Mouse (Mus musculus): ENCODE results near the gene Hbq1a. TPM values are rescaled to one million over a fixed set of nuclear protein-coding genes. Genes with fewer than 3 reads are reported as not detected.

Gene Hbq1a
- total and polyA plus RNA-seq, 3 experiments, result 0.29 to 0.46 TPM; not detected in 1

DNA sequence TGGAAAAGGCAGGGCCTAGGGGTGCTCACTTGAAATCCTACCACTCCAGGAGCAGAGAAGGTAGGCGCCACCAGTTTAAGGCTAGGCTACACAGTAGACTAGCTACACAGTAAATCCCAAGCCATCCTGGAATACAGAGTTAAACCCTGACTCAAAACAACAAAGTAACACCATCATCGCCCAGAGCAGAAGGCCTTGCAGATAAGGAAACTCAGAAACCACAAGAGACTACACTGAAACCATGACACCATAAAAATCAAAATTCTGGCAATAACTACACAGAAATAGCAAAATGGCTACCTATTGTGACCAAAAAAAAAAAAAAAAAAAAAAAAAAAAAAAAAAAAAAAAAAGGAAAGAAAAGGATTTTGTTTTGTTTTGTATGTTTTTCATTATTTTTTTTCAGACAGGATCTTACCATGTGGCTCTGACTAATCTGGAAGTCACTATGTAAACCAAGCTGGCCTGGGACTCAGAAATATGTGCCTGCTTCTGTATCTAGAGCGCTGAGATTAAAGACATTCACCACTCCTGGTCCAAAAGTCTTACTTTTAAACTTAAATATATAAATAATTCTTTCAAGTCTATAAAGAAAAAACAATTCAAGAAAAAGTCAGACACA lies 34.6 kb upstream of the Hbq1a start:
- H3K36me3 ChIP-seq (ENCODE audit: control insufficient read depth in 1 of 2, insufficient read depth in 2 of 2, low read length in 2 of 2), result peaks cover 0 to 44% of the 10 kb centered on the region in 2 experiments; a peak in 2 of 4 replicates
- H3K27ac ChIP-seq (ENCODE audit: control insufficient read depth, low read depth, low read length), result peak overlapping the region; percentile 25
- H3K9ac ChIP-seq (ENCODE audit: control insufficient read depth, low read depth, low read length, poor library complexity, severe bottlenecking), result no peak overlapping the region
- no peaks in the 10 kb centered on the region for H3K27me3 ChIP-seq (ENCODE audit: control insufficient read depth in 1 of 2, insufficient read depth in 2 of 2, low read length in 2 of 2)
- H3K9me3 ChIP-seq (replicated peaks; ENCODE audit: insufficient read depth, low read length), result no peaks in the 10 kb centered on the region
- peaks cover 28 to 41% of the 10 kb centered on the region in 2 experiments for H3K4me1 ChIP-seq (ENCODE audit: control insufficient read depth in 1 of 2, insufficient read depth in 2 of 2, low read length in 2 of 2)
- TF ChIP-seq JUND (IDR thresholded peaks at IDR 0.05; ENCODE audit: low read depth, low read length), result no peak
- peak; percentile 65 for TF ChIP-seq MAX (IDR thresholded peaks at IDR 0.05; ENCODE audit: low read length)
- no peak for TF ChIP-seq RAD21 (IDR thresholded peaks at IDR 0.05; ENCODE audit: low read depth, low read length)
- TF ChIP-seq BHLHE40 (IDR thresholded peaks at IDR 0.05; ENCODE audit: borderline replicate concordance, low read depth, low read length), result peak; percentile 78
- TF ChIP-seq HCFC1 (IDR thresholded peaks at IDR 0.05; ENCODE audit: low read depth, low read length), result peak; percentile 47; the same call in 1 of the 2 replicates
- no peak for TF ChIP-seq ZMIZ1 (IDR thresholded peaks at IDR 0.05; ENCODE audit: low read depth, low read length)
- TF ChIP-seq ETS1 (IDR thresholded peaks at IDR 0.05; ENCODE audit: low read depth, low read length), result peak; percentile 96
- TF ChIP-seq MYC (IDR thresholded peaks at IDR 0.05; ENCODE audit: low read depth, low read length), result peak; percentile 69; the same call in 1 of the 2 replicates
- no peak for TF ChIP-seq MYB (IDR thresholded peaks at IDR 0.05; ENCODE audit: low read depth, low read length)
- no peak for TF ChIP-seq SMC3 (IDR thresholded peaks at IDR 0.05; ENCODE audit: low read depth, low read length)
- 0 out of 2 replicates have a peak, but pooled peaks have one; percentile 1 for TF ChIP-seq ZC3H11A (IDR thresholded peaks at IDR 0.05; ENCODE audit: low read depth, low read length)
- no peak for TF ChIP-seq POLR2AphosphoS5 (IDR thresholded peaks at IDR 0.05; ENCODE audit: borderline replicate concordance, low read depth, low read length)
- TF ChIP-seq CTCF (IDR thresholded peaks at IDR 0.05 in 2 of 3, conservative IDR thresholded peaks at IDR 0.05 in 1 of 3; ENCODE audit: control insufficient read depth in 1 of 3, insufficient read depth in 1 of 3, low read depth in 2 of 3, low read length in 3 of 3, poor library complexity in 1 of 3, severe bottlenecking in 1 of 3), result no peak
- peak; percentile 86 for TF ChIP-seq SIN3A (IDR thresholded peaks at IDR 0.05; ENCODE audit: low read length)
- peak; percentile 18; the same call in 1 of the 2 replicates for TF ChIP-seq USF1 (IDR thresholded peaks at IDR 0.05; ENCODE audit: low read depth, low read length)
- peak; percentile 69 for TF ChIP-seq MXI1 (IDR thresholded peaks at IDR 0.05; ENCODE audit: low read depth, low read length)
- TF ChIP-seq TCF12 (IDR thresholded peaks at IDR 0.05; ENCODE audit: low read depth, low read length), result peak; percentile 98
- peak; percentile 98 for TF ChIP-seq GATA1 (IDR thresholded peaks at IDR 0.05; ENCODE audit: low read depth, low read length)
- peak; percentile 96 for TF ChIP-seq EP300 (IDR thresholded peaks at IDR 0.05; ENCODE audit: low read depth in 1 of 2, low read length in 2 of 2)
- TF ChIP-seq TAL1 (IDR thresholded peaks at IDR 0.05; ENCODE audit: low read length), result peak; percentile 98
- TF ChIP-seq RCOR1 (IDR thresholded peaks at IDR 0.05; ENCODE audit: low read depth, low read length), result peak; percentile 100
- TF ChIP-seq MEF2A (IDR thresholded peaks at IDR 0.05; ENCODE audit: extremely low read depth, insufficient replicate concordance, low read depth, low read length, poor library complexity, severe bottlenecking), result no peak
- TF ChIP-seq NRF1 (IDR thresholded peaks at IDR 0.05; ENCODE audit: insufficient read depth, low read depth, low read length, poor library complexity, severe bottlenecking), result 0 out of 2 replicates have a peak, but pooled peaks have one; percentile 4
- 0 out of 2 replicates have a peak, but pooled peaks have one; percentile 36 for TF ChIP-seq ZKSCAN1 (IDR thresholded peaks at IDR 0.05; ENCODE audit: low read depth, low read length)
- peak in 1 of 2 experiments; percentile 8; a peak in 1 of 4 replicates for TF ChIP-seq USF2 (IDR thresholded peaks at IDR 0.05; ENCODE audit: borderline replicate concordance in 1 of 2, insufficient read depth in 1 of 2, low read depth in 1 of 2, low read length in 2 of 2)
- no peak for TF ChIP-seq NELFE (IDR thresholded peaks at IDR 0.05; ENCODE audit: low read depth, low read length)
- 0 out of 2 replicates have a peak, but pooled peaks have one; percentile 30 for TF ChIP-seq MAZ (IDR thresholded peaks at IDR 0.05; ENCODE audit: low read depth, low read length)
- peak; percentile 91 for TF ChIP-seq ZNF384 (IDR thresholded peaks at IDR 0.05; ENCODE audit: low read depth, low read length)
- TF ChIP-seq POLR2AphosphoS2 (IDR thresholded peaks at IDR 0.05; ENCODE audit: low read length), result 0 out of 2 replicates have a peak, but pooled peaks have one; percentile 36
- no peak; the same call in 1 of the 2 replicates for TF ChIP-seq KAT2A (conservative IDR thresholded peaks at IDR 0.05; ENCODE audit: low read depth, low read length)
- TF ChIP-seq CHD1 (IDR thresholded peaks at IDR 0.05; ENCODE audit: low read depth, low read length), result no peak
- no peak for TF ChIP-seq CHD2 (IDR thresholded peaks at IDR 0.05; ENCODE audit: low read length)
- TF ChIP-seq MAFK (IDR thresholded peaks at IDR 0.05; ENCODE audit: borderline replicate concordance, low read depth, low read length), result peak; percentile 91
- H3K4me3 ChIP-seq (ENCODE audit: control insufficient read depth in 1 of 2, insufficient read depth in 1 of 2, low read depth in 2 of 2, low read length in 2 of 2), result no peak overlapping the region
- DNase-seq (ENCODE audit: low read depth, low spot score), result peak; percentile 94
- peaks cover 5% of the 10 kb centered on the region for H3K79me2 ChIP-seq (ENCODE audit: control insufficient read depth, insufficient read depth, low read length, poor library complexity)

All from MEL (cell line).